Mouse (Mus musculus): ENCODE results near the gene Fhdc1. TPM values are rescaled to one million over a fixed set of nuclear protein-coding genes. Genes with fewer than 3 reads are reported as not detected.
A peak's percentile ranks its signal among the peaks of the same experiment; 100 is the strongest.

The Fhdc1 gene
- polyA plus RNA-seq, 1 experiment from 2014 or later, result 6.3 TPM

GRCm38 (mm10) chr3:84472527-84472926 lies 7.7 kb downstream of the Fhdc1 start:
- no peak overlapping the region for H3K9ac ChIP-seq
- H3K27ac ChIP-seq (replicated peaks), result no peak overlapping the region
- H3K4me2 ChIP-seq, result no peak overlapping the region
- H3K4me1 ChIP-seq (replicated peaks), result peaks cover 26% of the 10 kb centered on the region
- peaks cover 13% of the 10 kb centered on the region for H3K27me3 ChIP-seq
- no peak overlapping the region for H3K4me3 ChIP-seq
- 61% methylated on average over 3 of the region's 3 CpGs for WGBS
- no peaks in the 10 kb centered on the region for H3K9me3 ChIP-seq
- no peak for ATAC-seq (ENCODE audit: low read depth)
- H3K36me3 ChIP-seq, result peaks cover 4% of the 10 kb centered on the region; the same call in 1 of the 2 replicates

- WGBS, result 87% methylated on average over 4 of the region's 4 CpGs
- H3K9ac ChIP-seq, result no peak overlapping the region
- H3K4me3 ChIP-seq, result no peak overlapping the region
- ATAC-seq (ENCODE audit: low read depth), result no peak
- no peaks in the 10 kb centered on the region for H3K27me3 ChIP-seq
- no peak overlapping the region for H3K27ac ChIP-seq (replicated peaks)
- H3K9me3 ChIP-seq, result no peaks in the 10 kb centered on the region
- peaks cover 4% of the 10 kb centered on the region; the same call in 1 of the 2 replicates for H3K36me3 ChIP-seq
- no peak overlapping the region for H3K4me2 ChIP-seq
- H3K4me1 ChIP-seq (replicated peaks), result peaks cover 24% of the 10 kb centered on the region; the same call in 1 of the 2 replicates
Measured at GRCm38 (mm10) chr3:84471146-84471545, 9.1 kb downstream of the Fhdc1 start.

GRCm38 (mm10) chr3:84468111-84468453 lies 12.1 kb downstream of the Fhdc1 start:
- Histone ChIP-seq H3K36me3 (peaks cover 7% of the 10 kb centered on the region; the same call in 1 of the 2 replicates), H3K4me2 (no peak overlapping the region), H3K9ac (no peak overlapping the region), H3K4me3 (no peak overlapping the region), H3K4me1 (replicated peaks) (peaks cover 16% of the 10 kb centered on the region; the same call in 1 of the 2 replicates), H3K27ac (replicated peaks) (no peak overlapping the region), H3K27me3 (no peaks in the 10 kb centered on the region), H3K9me3 (no peaks in the 10 kb centered on the region)
- whole genome bisulfite sequencing, result 53% methylated on average over 4 of the region's 4 CpGs
- ATAC-seq (ENCODE audit: low read depth), result no peak

- no peaks in the 10 kb centered on the region for H3K27me3 ChIP-seq
- H3K4me2 ChIP-seq, result no peak overlapping the region
- ATAC-seq (ENCODE audit: low read depth), result no peak
- H3K4me3 ChIP-seq, result no peak overlapping the region
- H3K27ac ChIP-seq (replicated peaks), result no peak overlapping the region
- H3K9me3 ChIP-seq, result no peaks in the 10 kb centered on the region
- H3K36me3 ChIP-seq, result peaks cover 7% of the 10 kb centered on the region; the same call in 1 of the 2 replicates
- 64% methylated on average over 10 of the region's 10 CpGs for WGBS
- no peak overlapping the region for H3K9ac ChIP-seq
- H3K4me1 ChIP-seq (replicated peaks), result peaks cover 11% of the 10 kb centered on the region; the same call in 1 of the 2 replicates
Measured at GRCm38 (mm10) chr3:84467419-84468110, 12.7 kb downstream of the Fhdc1 start.

- Histone ChIP-seq H3K36me3 (peaks cover 7% of the 10 kb centered on the region; the same call in 1 of the 2 replicates), H3K4me3 (no peak overlapping the region), H3K27me3 (no peaks in the 10 kb centered on the region), H3K4me1 (replicated peaks) (peaks cover 15% of the 10 kb centered on the region), H3K4me2 (no peak overlapping the region), H3K27ac (replicated peaks) (no peak overlapping the region), H3K9me3 (no peaks in the 10 kb centered on the region), H3K9ac (no peak overlapping the region)
- ATAC-seq (ENCODE audit: low read depth), result no peak
- 67% methylated on average over 6 of the region's 6 CpGs for WGBS
Measured at GRCm38 (mm10) chr3:84465822-84466500, 14.3 kb downstream of the Fhdc1 start.

GRCm38 (mm10) chr3:84461687-84462086 lies 18.5 kb downstream of the Fhdc1 start:
- no peak overlapping the region for H3K4me3 ChIP-seq
- H3K27me3 ChIP-seq, result no peaks in the 10 kb centered on the region
- no peak overlapping the region for H3K27ac ChIP-seq (replicated peaks)
- H3K9me3 ChIP-seq, result no peaks in the 10 kb centered on the region
- H3K36me3 ChIP-seq, result 0 out of 2 replicates have a peak, but pooled peaks cover 3% of the 10 kb centered on the region
- H3K4me2 ChIP-seq, result no peak overlapping the region
- H3K9ac ChIP-seq, result no peak overlapping the region
- 0 out of 2 replicates have a peak, but pooled peaks have one; percentile 32 for ATAC-seq (ENCODE audit: low read depth)
- 33% methylated on average over 4 of the region's 4 CpGs for WGBS
- H3K4me1 ChIP-seq (replicated peaks), result peaks cover 14% of the 10 kb centered on the region

GRCm38 (mm10) chr3:84460952-84461351 lies 19.3 kb downstream of the Fhdc1 start:
- 0 out of 2 replicates have a peak, but pooled peaks cover 3% of the 10 kb centered on the region for H3K36me3 ChIP-seq
- H3K9ac ChIP-seq, result no peak overlapping the region
- H3K4me3 ChIP-seq, result no peak overlapping the region
- 40% methylated on average over 12 of the region's 12 CpGs for WGBS
- no peak overlapping the region for H3K27ac ChIP-seq (replicated peaks)
- no peak for ATAC-seq (ENCODE audit: low read depth)
- H3K4me2 ChIP-seq, result no peak overlapping the region
- no peaks in the 10 kb centered on the region for H3K27me3 ChIP-seq
- H3K9me3 ChIP-seq, result no peaks in the 10 kb centered on the region
- H3K4me1 ChIP-seq (replicated peaks), result peaks cover 14% of the 10 kb centered on the region

GRCm38 (mm10) chr3:84460499-84460898 lies 19.7 kb downstream of the Fhdc1 start:
- peak; percentile 15; the same call in 1 of the 2 replicates for ATAC-seq (ENCODE audit: low read depth)
- H3K9ac ChIP-seq, result no peak overlapping the region
- 29% methylated on average over 3 of the region's 3 CpGs for WGBS
- no peak overlapping the region for H3K4me3 ChIP-seq
- H3K4me2 ChIP-seq, result no peak overlapping the region
- H3K36me3 ChIP-seq, result 0 out of 2 replicates have a peak, but pooled peaks cover 3% of the 10 kb centered on the region
- no peaks in the 10 kb centered on the region for H3K27me3 ChIP-seq
- no peak overlapping the region for H3K27ac ChIP-seq (replicated peaks)
- H3K9me3 ChIP-seq, result no peaks in the 10 kb centered on the region
- peaks cover 14% of the 10 kb centered on the region for H3K4me1 ChIP-seq (replicated peaks)

- 79% methylated on average over 12 of the region's 12 CpGs for WGBS
- ATAC-seq (ENCODE audit: low read depth), result no peak
- H3K27ac ChIP-seq (replicated peaks), result no peak overlapping the region
- 0 out of 2 replicates have a peak, but pooled peaks cover 8% of the 10 kb centered on the region for H3K36me3 ChIP-seq
- no peaks in the 10 kb centered on the region for H3K9me3 ChIP-seq
- H3K27me3 ChIP-seq, result no peaks in the 10 kb centered on the region
- no peak overlapping the region for H3K9ac ChIP-seq
- H3K4me2 ChIP-seq, result no peak overlapping the region
- peaks cover 5% of the 10 kb centered on the region for H3K4me1 ChIP-seq (replicated peaks)
- H3K4me3 ChIP-seq, result no peak overlapping the region
Measured at GRCm38 (mm10) chr3:84455733-84456417, 24.4 kb downstream of the Fhdc1 start.

- 68% methylated on average over 3 of the region's 3 CpGs for WGBS
- no peak overlapping the region for H3K4me3 ChIP-seq
- H3K27ac ChIP-seq (replicated peaks), result no peak overlapping the region
- no peak overlapping the region for H3K4me2 ChIP-seq
- no peaks in the 10 kb centered on the region for H3K27me3 ChIP-seq
- no peak overlapping the region for H3K9ac ChIP-seq
- no peak for ATAC-seq (ENCODE audit: low read depth)
- H3K36me3 ChIP-seq, result peaks cover 19% of the 10 kb centered on the region
- no peaks in the 10 kb centered on the region for H3K9me3 ChIP-seq
- peaks cover 5% of the 10 kb centered on the region for H3K4me1 ChIP-seq (replicated peaks)
Measured at GRCm38 (mm10) chr3:84450651-84451050, 29.6 kb downstream of the Fhdc1 start.

GRCm38 (mm10) chr3:84449015-84449414 lies 31.2 kb downstream of the Fhdc1 start:
- H3K27ac ChIP-seq (replicated peaks), result no peak overlapping the region
- peaks cover 5% of the 10 kb centered on the region for H3K4me1 ChIP-seq (replicated peaks)
- H3K36me3 ChIP-seq, result peaks cover 27% of the 10 kb centered on the region
- H3K4me2 ChIP-seq, result no peak overlapping the region
- H3K9me3 ChIP-seq, result no peaks in the 10 kb centered on the region
- H3K27me3 ChIP-seq, result no peaks in the 10 kb centered on the region
- no peak for ATAC-seq (ENCODE audit: low read depth)
- no peak overlapping the region for H3K4me3 ChIP-seq
- no peak overlapping the region for H3K9ac ChIP-seq
- WGBS, result 78% methylated on average over 9 of the region's 9 CpGs

- peaks cover 5% of the 10 kb centered on the region for H3K4me1 ChIP-seq (replicated peaks)
- 0 out of 2 replicates have a peak, but pooled peaks cover 3% of the 10 kb centered on the region for H3K27me3 ChIP-seq
- no peak for ATAC-seq (ENCODE audit: low read depth)
- WGBS, result 72% methylated on average over 5 of the region's 5 CpGs
- H3K27ac ChIP-seq (replicated peaks), result no peak overlapping the region
- H3K4me3 ChIP-seq, result no peak overlapping the region
- no peak overlapping the region for H3K9ac ChIP-seq
- H3K9me3 ChIP-seq, result no peaks in the 10 kb centered on the region
- H3K4me2 ChIP-seq, result no peak overlapping the region
- peaks cover 27% of the 10 kb centered on the region for H3K36me3 ChIP-seq
Measured at GRCm38 (mm10) chr3:84447803-84448202, 32.4 kb downstream of the Fhdc1 start.

All from neural tube, embryonic 13.5 days (tissue).